In genomic region chr3:156765015-156765414, GRCm38 (mm10) we compare ENCODE assay signal across 24 mouse cellular contexts.
"Had no signal": no experiment of that assay in that cellular context is flagged by ENCODE, and none has a peak within 500 bp of the region (broad histone marks: within the 10 kb centered on the region; RNA-seq: fewer than 3 reads in every experiment).

No protein-coding gene starts in this region.

- H3K27ac ChIP-seq: heart, embryonic 10.5 days; hindbrain, embryonic 10.5 days; hindbrain, embryonic 15.5 days; intestine, embryonic 15.5 days; layer of hippocampus, adult 2 months; left cerebral cortex, adult 2 months; limb, embryonic 10.5 days; limb, embryonic 12.5 days; liver, embryonic 13.5 days; liver, embryonic 15.5 days had no signal

- H3K4me3 ChIP-seq: heart, embryonic 10.5 days; heart, embryonic 12.5 days; hindbrain, embryonic 10.5 days; hindbrain, embryonic 15.5 days; intestine, embryonic 15.5 days; layer of hippocampus, adult 2 months; left cerebral cortex, adult 2 months; limb, embryonic 10.5 days; limb, embryonic 12.5 days; liver, embryonic 13.5 days; liver, embryonic 15.5 days had no signal

- H3K4me1 ChIP-seq: heart, embryonic 10.5 days; hindbrain, embryonic 10.5 days; intestine, embryonic 15.5 days; limb, embryonic 10.5 days; liver, embryonic 13.5 days; liver, embryonic 15.5 days had no signal

- ATAC-seq: inflammation-experienced regulatory T-cells, adult 6 months; intestine, embryonic 15.5 days; intestine, postnatal 0 days had no signal

- DNase-seq: gastrocnemius, postnatal 14 days; heart, adult 18-20 months; heart, postnatal 10 days; heart, postnatal 4 days; kidney, adult 18-20 months; kidney, adult 8-10 months; kidney, postnatal 10 days; kidney, postnatal 25 days; kidney, postnatal 4 days; liver; liver, embryonic 13.5 days had no signal

- H3K4me2 ChIP-seq: heart, embryonic 12.5 days; hindbrain, embryonic 15.5 days; intestine, embryonic 15.5 days; limb, embryonic 12.5 days; liver, embryonic 11.5 days; liver, embryonic 13.5 days; liver, embryonic 15.5 days had no signal

- H3K27me3 ChIP-seq: heart, embryonic 12.5 days; hindbrain, embryonic 15.5 days; intestine, embryonic 15.5 days; limb, embryonic 12.5 days; liver, embryonic 13.5 days; liver, embryonic 15.5 days had no signal

- H3K9me3 ChIP-seq: heart, embryonic 10.5 days; heart, embryonic 12.5 days; hindbrain, embryonic 10.5 days; hindbrain, embryonic 15.5 days; intestine, embryonic 15.5 days; limb, embryonic 10.5 days; limb, embryonic 12.5 days; liver, embryonic 13.5 days; liver, embryonic 15.5 days had no signal

- H3K9ac ChIP-seq: heart, embryonic 12.5 days; hindbrain, embryonic 15.5 days; intestine, embryonic 15.5 days; limb, embryonic 12.5 days; liver, embryonic 13.5 days; liver, embryonic 15.5 days had no signal

- H3K36me3 ChIP-seq: heart, embryonic 10.5 days; heart, embryonic 12.5 days; hindbrain, embryonic 10.5 days; hindbrain, embryonic 15.5 days; intestine, embryonic 15.5 days; limb, embryonic 10.5 days; limb, embryonic 12.5 days; liver, embryonic 13.5 days; liver, embryonic 15.5 days had no signal
